Mouse (Mus musculus): Measurements from ENCODE around the gene Scrn3. TPM values are rescaled to one million over a fixed set of nuclear protein-coding genes. Genes with fewer than 3 reads are reported as not detected.

The Scrn3 gene
- polyA plus RNA-seq, 1 experiment from 2014 or later, result 11.7 TPM

DNA sequence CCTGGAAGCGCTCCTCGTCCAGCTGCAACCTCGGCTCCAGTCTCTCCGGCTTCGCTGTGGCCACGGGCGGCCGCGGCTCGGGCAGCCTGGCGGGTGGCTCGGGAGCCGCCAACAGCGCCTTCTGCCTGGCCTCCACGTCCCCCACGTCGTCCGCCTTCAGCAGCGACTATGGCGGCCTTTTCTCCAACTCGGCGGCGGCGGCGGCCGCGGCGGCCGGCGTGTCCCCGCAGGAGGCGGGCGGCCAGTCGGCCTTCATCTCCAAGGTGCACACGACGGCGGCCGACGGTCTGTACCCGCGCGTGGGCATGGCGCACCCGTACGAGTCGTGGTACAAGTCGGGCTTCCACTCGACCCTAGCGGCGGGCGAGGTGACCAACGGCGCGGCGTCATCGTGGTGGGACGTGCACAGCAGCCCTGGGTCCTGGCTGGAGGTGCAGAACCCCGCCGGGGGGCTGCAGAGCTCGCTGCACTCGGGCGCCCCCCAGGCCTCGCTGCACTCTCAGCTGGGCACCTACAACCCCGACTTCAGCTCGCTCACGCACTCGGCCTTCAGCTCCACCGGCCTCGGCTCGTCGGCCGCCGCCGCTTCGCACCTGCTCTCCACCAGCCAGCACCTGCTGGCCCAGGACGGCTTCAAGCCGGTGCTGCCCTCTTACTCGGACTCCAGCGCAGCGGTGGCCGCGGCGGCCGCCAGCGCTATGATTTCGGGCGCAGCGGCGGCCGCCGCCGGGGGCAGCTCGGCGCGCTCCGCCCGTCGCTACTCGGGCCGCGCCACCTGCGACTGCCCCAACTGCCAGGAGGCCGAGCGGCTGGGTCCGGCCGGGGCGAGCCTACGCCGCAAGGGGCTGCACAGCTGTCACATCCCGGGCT is 38.9 kb upstream of the Scrn3 start:
- Histone ChIP-seq H3K9ac (ENCODE audit: low read length) (peak overlapping the region; percentile 59), H3K27ac (ENCODE audit: low read depth, low read length) (no peak overlapping the region), H3K4me1 (ENCODE audit: control insufficient read depth, insufficient read depth, low read length) (peaks cover 51% of the 10 kb centered on the region), H3K27me3 (ENCODE audit: control insufficient read depth, insufficient read depth, low read length) (peaks cover 85% of the 10 kb centered on the region), H3K9me3 (ENCODE audit: control insufficient read depth, low read length) (no peaks in the 10 kb centered on the region), H3K4me2 (peak overlapping the region; percentile 61), H3K36me3 (ENCODE audit: control insufficient read depth, insufficient read depth, low read length) (no peaks in the 10 kb centered on the region), H3K4me3 (ENCODE audit: low read depth, low read length) (peak overlapping the region; percentile 44)
- under 1% methylated on average over 104 of the region's 110 CpGs for WGBS
- peak; percentile 40 for ATAC-seq (ENCODE audit: low FRiP score)
- peak; percentile 96 for DNase-seq (ENCODE audit: low spot score, missing footprints)

DNA sequence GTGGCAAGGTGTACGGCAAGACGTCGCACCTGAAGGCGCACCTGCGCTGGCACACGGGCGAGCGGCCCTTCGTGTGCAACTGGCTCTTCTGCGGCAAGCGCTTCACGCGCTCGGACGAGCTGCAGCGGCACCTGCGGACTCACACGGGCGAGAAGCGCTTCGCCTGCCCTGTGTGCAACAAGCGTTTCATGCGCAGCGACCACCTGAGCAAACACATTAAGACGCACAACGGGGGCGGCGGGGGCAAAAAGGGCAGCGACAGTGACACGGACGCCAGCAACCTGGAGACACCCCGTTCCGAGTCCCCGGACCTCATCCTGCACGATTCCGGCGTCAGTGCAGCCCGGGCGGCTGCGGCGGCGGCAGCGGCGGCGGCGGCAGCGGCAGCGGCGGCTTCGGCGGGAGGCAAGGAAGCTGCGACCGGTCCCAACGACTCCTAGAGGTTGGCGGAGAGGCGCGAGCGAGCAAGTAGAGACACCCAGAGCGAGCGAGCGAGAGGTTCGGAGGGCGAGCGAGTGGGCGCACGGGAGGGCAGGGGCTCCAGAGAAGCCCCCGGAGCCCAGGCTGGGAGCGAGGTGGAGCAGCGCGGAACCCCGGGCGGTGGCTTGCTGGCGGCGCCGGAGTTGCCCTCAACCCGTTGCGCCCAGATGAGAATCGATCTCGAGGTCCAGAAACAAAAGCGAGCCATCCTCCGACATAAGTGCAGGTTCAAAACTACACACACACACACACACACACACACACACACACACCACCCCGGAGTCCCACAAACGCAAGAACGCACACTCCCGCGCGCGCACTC is 38.1 kb upstream of the Scrn3 start:
- Histone ChIP-seq H3K4me2 (peak overlapping the region; percentile 61), H3K4me1 (ENCODE audit: control insufficient read depth, insufficient read depth, low read length) (peaks cover 56% of the 10 kb centered on the region), H3K27ac (ENCODE audit: low read depth, low read length) (no peak overlapping the region), H3K9ac (ENCODE audit: low read length) (peak overlapping the region; percentile 59), H3K36me3 (ENCODE audit: control insufficient read depth, insufficient read depth, low read length) (no peaks in the 10 kb centered on the region), H3K4me3 (ENCODE audit: low read depth, low read length) (peak overlapping the region; percentile 44), H3K9me3 (ENCODE audit: control insufficient read depth, low read length) (no peaks in the 10 kb centered on the region), H3K27me3 (ENCODE audit: control insufficient read depth, insufficient read depth, low read length) (peaks cover 84% of the 10 kb centered on the region)
- DNase-seq (ENCODE audit: low spot score, missing footprints), result peak; percentile 98
- ATAC-seq (ENCODE audit: low FRiP score), result no peak
- under 1% methylated on average over 88 of the region's 88 CpGs for WGBS

DNA sequence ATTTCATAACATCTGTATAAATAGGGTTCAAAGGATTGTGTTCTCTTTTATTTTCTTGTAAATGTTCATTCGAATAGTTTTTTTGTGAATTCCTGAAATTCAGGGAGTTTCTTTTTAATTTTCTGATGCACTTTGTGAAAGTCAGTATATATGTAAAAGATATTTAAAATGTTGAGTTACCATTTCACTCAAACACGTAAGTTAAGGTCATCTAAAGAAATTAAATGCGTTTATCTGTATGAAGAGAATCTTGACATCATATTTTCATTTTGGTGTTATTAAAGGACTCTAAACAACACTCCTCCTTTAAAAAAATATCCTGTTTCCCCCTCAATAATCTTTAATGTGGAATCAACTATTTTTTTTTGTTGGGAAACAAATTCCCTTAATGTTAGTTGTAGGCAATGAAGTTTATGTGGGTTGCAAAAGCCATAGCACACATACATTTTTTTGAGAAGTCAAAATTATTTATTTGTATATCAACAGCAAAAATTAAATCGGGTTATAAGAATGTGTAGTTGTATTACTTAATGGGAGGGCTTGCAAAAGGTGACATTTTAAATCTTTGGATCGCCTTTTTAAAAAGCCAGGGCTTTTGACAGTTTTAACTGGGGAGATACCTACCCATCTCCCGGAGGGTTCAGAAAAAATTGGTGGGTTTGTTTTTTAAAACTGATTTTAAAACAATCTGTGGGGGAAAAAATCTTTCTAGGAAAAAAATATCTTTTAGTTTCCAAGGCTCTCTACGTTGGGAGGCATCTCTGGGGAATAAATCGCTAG is 37.0 kb upstream of the Scrn3 start:
- DNase-seq (ENCODE audit: low spot score, missing footprints) (peak; percentile 91), ATAC-seq (ENCODE audit: low FRiP score) (no peak)
- H3K9me3 ChIP-seq (ENCODE audit: control insufficient read depth, low read length), result no peaks in the 10 kb centered on the region
- no peak overlapping the region for H3K4me2 ChIP-seq
- H3K4me1 ChIP-seq (ENCODE audit: control insufficient read depth, insufficient read depth, low read length), result peaks cover 60% of the 10 kb centered on the region
- no peak overlapping the region for H3K9ac ChIP-seq (ENCODE audit: low read length)
- H3K27ac ChIP-seq (ENCODE audit: low read depth, low read length), result no peak overlapping the region
- no peaks in the 10 kb centered on the region for H3K36me3 ChIP-seq (ENCODE audit: control insufficient read depth, insufficient read depth, low read length)
- H3K27me3 ChIP-seq (ENCODE audit: control insufficient read depth, insufficient read depth, low read length), result peaks cover 83% of the 10 kb centered on the region
- WGBS, result 7% methylated on average over 8 of the region's 8 CpGs
- no peak overlapping the region for H3K4me3 ChIP-seq (ENCODE audit: low read depth, low read length)

DNA sequence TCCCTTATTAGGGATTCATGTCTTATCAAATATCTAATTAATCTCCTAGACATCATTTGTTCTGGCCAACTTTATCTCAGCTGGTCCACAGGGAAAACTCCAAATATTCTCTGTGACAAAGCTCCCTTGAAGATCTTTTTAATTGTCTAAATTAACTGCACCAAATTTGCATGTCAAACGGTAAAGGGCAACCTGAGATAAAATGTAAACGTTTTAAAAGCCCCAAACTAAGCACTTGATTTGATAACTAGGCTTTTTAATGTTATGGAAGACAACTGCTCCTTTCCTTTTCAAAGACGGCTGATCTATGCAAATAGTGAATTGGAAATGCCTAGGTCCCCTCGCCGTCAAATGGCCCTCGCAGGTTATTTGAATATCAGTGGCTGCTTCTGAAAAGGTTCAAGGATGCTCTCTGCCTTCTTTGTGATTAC is 36.2 kb upstream of the Scrn3 start:
- Histone ChIP-seq H3K36me3 (ENCODE audit: control insufficient read depth, insufficient read depth, low read length) (no peaks in the 10 kb centered on the region), H3K4me3 (ENCODE audit: low read depth, low read length) (no peak overlapping the region), H3K27me3 (ENCODE audit: control insufficient read depth, insufficient read depth, low read length) (peaks cover 83% of the 10 kb centered on the region), H3K4me1 (ENCODE audit: control insufficient read depth, insufficient read depth, low read length) (peaks cover 57% of the 10 kb centered on the region), H3K9me3 (ENCODE audit: control insufficient read depth, low read length) (no peaks in the 10 kb centered on the region), H3K4me2 (no peak overlapping the region), H3K9ac (ENCODE audit: low read length) (no peak overlapping the region), H3K27ac (ENCODE audit: low read depth, low read length) (no peak overlapping the region)
- ATAC-seq (ENCODE audit: low FRiP score), result no peak
- DNase-seq (ENCODE audit: low spot score, missing footprints), result peak; percentile 94
- WGBS, result under 1% methylated on average over 6 of the region's 6 CpGs

DNA sequence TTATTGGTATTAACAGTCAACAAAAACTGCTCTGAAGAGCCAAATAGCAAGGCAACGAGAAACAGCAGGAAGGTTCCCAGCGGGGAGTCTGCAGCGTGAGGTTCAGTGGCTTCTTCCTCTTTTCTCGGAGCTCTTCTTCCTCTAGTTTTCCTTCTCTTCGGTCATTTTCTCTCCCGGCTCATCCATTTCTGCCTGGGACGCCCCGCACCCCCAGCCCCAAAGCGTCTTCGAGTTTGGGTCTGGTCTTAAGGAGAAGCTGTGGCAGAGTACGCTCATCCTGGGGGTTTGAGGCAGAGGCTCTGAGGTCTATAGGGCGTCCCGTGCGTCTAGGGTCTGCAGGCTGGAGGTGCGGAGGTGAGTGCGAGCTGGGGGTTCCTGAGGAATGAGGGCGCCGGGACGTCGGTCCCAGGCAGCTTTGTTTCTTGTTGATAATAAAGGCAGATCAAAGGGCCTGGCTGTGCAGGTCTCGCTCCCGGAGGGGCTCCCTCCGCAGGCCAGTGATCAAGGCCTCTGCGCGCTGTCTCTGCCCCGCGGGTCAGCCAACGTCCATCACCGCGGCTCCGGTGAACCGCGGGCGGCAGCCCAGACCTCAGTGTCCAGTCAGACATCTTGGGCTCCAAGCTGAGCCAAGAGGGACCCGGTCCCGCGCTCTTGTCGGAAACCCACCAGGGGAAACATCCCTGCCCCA is 35.2 kb upstream of the Scrn3 start:
- Histone ChIP-seq H3K9me3 (ENCODE audit: control insufficient read depth, low read length) (no peaks in the 10 kb centered on the region), H3K9ac (ENCODE audit: low read length) (peak overlapping the region; percentile 55), H3K4me1 (ENCODE audit: control insufficient read depth, insufficient read depth, low read length) (peaks cover 55% of the 10 kb centered on the region), H3K36me3 (ENCODE audit: control insufficient read depth, insufficient read depth, low read length) (no peaks in the 10 kb centered on the region), H3K4me3 (ENCODE audit: low read depth, low read length) (peak overlapping the region; percentile 25), H3K27ac (ENCODE audit: low read depth, low read length) (peak overlapping the region; percentile 48), H3K27me3 (ENCODE audit: control insufficient read depth, insufficient read depth, low read length) (peaks cover 81% of the 10 kb centered on the region), H3K4me2 (peak overlapping the region; percentile 46)
- WGBS, result under 1% methylated on average over 38 of the region's 38 CpGs
- ATAC-seq (ENCODE audit: low FRiP score), result no peak
- DNase-seq (ENCODE audit: low spot score, missing footprints), result peak; percentile 98

DNA sequence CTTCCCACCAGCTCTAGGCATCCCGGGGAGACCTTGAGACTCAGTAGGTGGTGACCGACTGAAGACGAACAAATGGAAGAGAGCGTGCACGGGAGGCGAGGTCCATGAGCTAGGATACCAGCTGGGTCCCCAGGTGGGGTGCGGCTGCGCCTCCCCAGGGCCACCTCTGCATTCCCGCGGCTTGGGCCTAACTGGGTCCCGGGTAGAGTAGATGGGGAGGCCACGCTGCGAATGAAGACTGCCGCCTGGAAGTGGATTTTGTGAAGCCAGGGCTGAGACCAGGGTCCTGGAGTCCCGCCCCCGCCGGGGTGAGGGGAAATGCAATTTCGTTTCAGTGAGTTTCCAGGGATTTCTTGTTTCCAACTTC is 34.7 kb upstream of the Scrn3 start:
- WGBS, result under 1% methylated on average over 18 of the region's 18 CpGs
- Histone ChIP-seq H3K4me3 (ENCODE audit: low read depth, low read length) (peak overlapping the region; percentile 25), H3K9ac (ENCODE audit: low read length) (peak overlapping the region; percentile 55), H3K36me3 (ENCODE audit: control insufficient read depth, insufficient read depth, low read length) (no peaks in the 10 kb centered on the region), H3K27me3 (ENCODE audit: control insufficient read depth, insufficient read depth, low read length) (peaks cover 76% of the 10 kb centered on the region), H3K27ac (ENCODE audit: low read depth, low read length) (peak overlapping the region; percentile 48), H3K9me3 (ENCODE audit: control insufficient read depth, low read length) (no peaks in the 10 kb centered on the region), H3K4me2 (peak overlapping the region; percentile 46), H3K4me1 (ENCODE audit: control insufficient read depth, insufficient read depth, low read length) (peaks cover 50% of the 10 kb centered on the region)
- DNase-seq (ENCODE audit: low spot score, missing footprints) (peak; percentile 96), ATAC-seq (ENCODE audit: low FRiP score) (no peak)

DNA sequence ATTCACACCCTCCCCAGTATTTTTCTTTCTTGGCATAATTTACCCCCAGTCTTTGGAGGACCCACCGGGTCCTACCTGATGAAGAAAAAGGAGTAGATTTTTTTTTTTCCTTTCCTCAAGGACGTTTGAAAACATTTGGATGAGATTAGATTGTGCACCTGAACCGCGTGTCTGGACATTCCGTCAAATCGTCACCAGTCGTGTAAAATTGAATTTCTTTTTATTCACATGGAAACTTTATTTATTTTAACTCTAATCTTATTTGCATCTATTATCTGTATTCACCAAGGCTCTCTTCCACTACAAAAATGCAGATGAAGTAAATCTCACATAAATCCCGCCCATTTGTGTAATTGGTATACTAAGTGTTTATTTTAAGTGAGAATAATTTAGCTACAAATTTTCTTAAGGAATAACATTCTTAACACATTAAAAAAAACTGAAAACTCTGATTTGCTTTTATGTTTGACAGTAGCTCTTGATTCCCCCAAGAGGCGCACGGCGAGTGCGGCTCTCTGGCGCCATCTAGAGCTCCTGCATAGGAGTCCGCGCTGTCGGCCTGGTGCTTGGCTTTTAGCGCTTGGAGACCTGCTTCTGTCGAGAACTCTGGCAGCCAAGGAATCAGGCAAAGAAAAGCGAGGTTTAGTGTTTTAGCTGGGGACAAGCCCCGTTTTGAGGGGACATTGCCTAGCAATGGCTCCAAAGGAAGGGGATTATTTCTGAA is 34.1 kb upstream of the Scrn3 start:
- Histone ChIP-seq H3K9me3 (ENCODE audit: control insufficient read depth, low read length) (no peaks in the 10 kb centered on the region), H3K4me1 (ENCODE audit: control insufficient read depth, insufficient read depth, low read length) (peaks cover 44% of the 10 kb centered on the region), H3K9ac (ENCODE audit: low read length) (no peak overlapping the region), H3K27me3 (ENCODE audit: control insufficient read depth, insufficient read depth, low read length) (peaks cover 70% of the 10 kb centered on the region), H3K27ac (ENCODE audit: low read depth, low read length) (no peak overlapping the region; the same call in 1 of the 2 replicates), H3K4me2 (peak overlapping the region; percentile 46), H3K36me3 (ENCODE audit: control insufficient read depth, insufficient read depth, low read length) (no peaks in the 10 kb centered on the region), H3K4me3 (ENCODE audit: low read depth, low read length) (peak overlapping the region; percentile 20; the same call in 1 of the 2 replicates)
- WGBS, result under 1% methylated on average over 20 of the region's 20 CpGs
- ATAC-seq (ENCODE audit: low FRiP score), result peak; percentile 51; the same call in 1 of the 2 replicates
- peak; percentile 99 for DNase-seq (ENCODE audit: low spot score, missing footprints)

DNA sequence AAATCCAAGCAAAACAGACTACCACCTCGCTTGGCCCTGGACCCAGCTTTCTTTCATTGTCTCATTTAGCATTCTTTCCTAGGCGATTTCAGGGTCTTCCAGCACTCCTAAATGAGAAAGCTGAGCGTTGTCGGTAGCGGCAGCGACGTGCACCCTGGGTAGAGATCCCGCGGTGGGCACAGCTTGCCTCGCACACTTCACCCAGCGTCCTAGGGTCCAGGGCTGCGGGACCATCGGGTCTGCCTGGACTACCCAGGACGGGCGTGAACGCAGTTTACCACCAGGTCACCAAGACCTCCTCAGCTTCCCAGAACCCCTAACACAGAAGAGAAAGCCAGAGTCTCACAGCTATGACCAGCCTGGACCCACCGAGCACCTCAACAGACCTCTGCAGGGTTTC is 33.5 kb upstream of the Scrn3 start:
- Histone ChIP-seq H3K9me3 (ENCODE audit: control insufficient read depth, low read length) (no peaks in the 10 kb centered on the region), H3K27ac (ENCODE audit: low read depth, low read length) (no peak overlapping the region; the same call in 1 of the 2 replicates), H3K4me2 (peak overlapping the region; percentile 36), H3K36me3 (ENCODE audit: control insufficient read depth, insufficient read depth, low read length) (no peaks in the 10 kb centered on the region), H3K27me3 (ENCODE audit: control insufficient read depth, insufficient read depth, low read length) (peaks cover 64% of the 10 kb centered on the region), H3K4me3 (ENCODE audit: low read depth, low read length) (peak overlapping the region; percentile 20; the same call in 1 of the 2 replicates), H3K4me1 (ENCODE audit: control insufficient read depth, insufficient read depth, low read length) (peaks cover 38% of the 10 kb centered on the region), H3K9ac (ENCODE audit: low read length) (0 out of 2 replicates have a peak overlapping the region, but pooled peaks have one; percentile 35)
- WGBS, result under 1% methylated on average over 17 of the region's 17 CpGs
- DNase-seq (ENCODE audit: low spot score, missing footprints), result peak; percentile 97
- peak; percentile 43 for ATAC-seq (ENCODE audit: low FRiP score)
